Mouse (Mus musculus) myocyte (in vitro differentiated cells): ENCODE measurements around the gene AW146154. TPM values are rescaled to one million over a fixed set of nuclear protein-coding genes. Genes with fewer than 3 reads are reported as not detected.

Source experiments
- H3K27me3 ChIP-seq: one replicate; pipeline ENCODE4 v1.6.1; 2011; ENCODE audit not compliant: control insufficient read depth, insufficient read depth, insufficient read length
- H3K36me3 ChIP-seq: one replicate; pipeline ENCODE4 v1.6.1; 2011; ENCODE audit not compliant: control insufficient read depth, insufficient read depth
- H3K4me2 ChIP-seq: one replicate; pipeline ENCODE4 v1.6.1; 2011; ENCODE audit warnings: low read depth, control low read depth
- H3K4me3 ChIP-seq: one replicate; pipeline ENCODE4 v1.5.1; 2011; ENCODE audit warnings: mild to moderate bottlenecking, control low read depth, moderate library complexity
- H3K79me2 ChIP-seq: one replicate; pipeline ENCODE4 v1.6.1; 2011; ENCODE audit not compliant: control insufficient read depth, insufficient read depth
- H3ac ChIP-seq: one replicate; pipeline ENCODE4 v1.6.1; 2011; ENCODE audit not compliant: control insufficient read depth, insufficient read length
- CEBPB ChIP-seq: IDR thresholded peaks from 2 replicates; pipeline ENCODE4 v1.6.1; 2011; ENCODE audit warnings: mild to moderate bottlenecking, moderate library complexity; ENCODE audit not compliant: poor library complexity, insufficient read depth, severe bottlenecking
- E2F4 ChIP-seq: IDR thresholded peaks from one replicate; pipeline ENCODE4 v1.6.1; 2011; ENCODE audit warnings: mild to moderate bottlenecking, control low read depth, moderate library complexity; ENCODE audit not compliant: insufficient read depth
- MAX ChIP-seq: IDR thresholded peaks from one replicate; pipeline ENCODE4 v1.6.1; 2011; ENCODE audit warnings: low read depth, mild to moderate bottlenecking, control low read depth
- MYOD1 ChIP-seq, 3 experiments: IDR thresholded peaks; one replicate each; pipeline ENCODE4 v1.6.1; 2011; ENCODE audit warnings: control low read depth in 2 of 3, low read depth in 2 of 3, mild to moderate bottlenecking in 2 of 3, moderate library complexity in 1 of 3; ENCODE audit not compliant: insufficient read length in 2 of 3, control insufficient read depth in 1 of 3
- MYOG ChIP-seq, 3 experiments: IDR thresholded peaks; one replicate each; pipeline ENCODE4 v1.6.1; 2011; ENCODE audit warnings: control low read depth in 2 of 3, low read depth in 2 of 3, mild to moderate bottlenecking in 2 of 3; ENCODE audit not compliant: insufficient read length in 2 of 3, control insufficient read depth in 1 of 3, insufficient read depth in 1 of 3
- POLR2A ChIP-seq: IDR thresholded peaks from one replicate; pipeline ENCODE4 v1.6.1; 2011; ENCODE audit warnings: low read depth, mild to moderate bottlenecking, control low read depth, moderate library complexity; ENCODE audit not compliant: insufficient read length
- POLR2AphosphoS2 ChIP-seq: IDR thresholded peaks from one replicate; pipeline ENCODE4 v1.6.1; 2011; ENCODE audit warnings: low read depth, control low read depth; ENCODE audit not compliant: insufficient read length
- REST ChIP-seq: IDR thresholded peaks from one replicate; pipeline ENCODE4 v1.6.1; 2011; ENCODE audit warnings: mild to moderate bottlenecking, control low read depth, moderate library complexity; ENCODE audit not compliant: insufficient read depth, insufficient read length
- SRF ChIP-seq: IDR thresholded peaks from one replicate; pipeline ENCODE4 v1.6.1; 2011; ENCODE audit warnings: low read depth; ENCODE audit not compliant: control insufficient read depth, insufficient read length
- TCF12 ChIP-seq: IDR thresholded peaks from one replicate; pipeline ENCODE4 v1.6.1; 2011; ENCODE audit warnings: mild to moderate bottlenecking, control low read depth; ENCODE audit not compliant: poor library complexity, insufficient read depth, severe bottlenecking
- TCF3 ChIP-seq: IDR thresholded peaks from one replicate; pipeline ENCODE4 v1.6.1; 2011; ENCODE audit warnings: low read depth, control low read depth; ENCODE audit not compliant: insufficient read length
- USF1 ChIP-seq: IDR thresholded peaks from one replicate; pipeline ENCODE4 v1.6.1; 2011; ENCODE audit warnings: low read depth, mild to moderate bottlenecking, control low read depth, moderate library complexity
- polyA plus RNA-seq: library from polyadenylated mRNA; unstranded; fragments of >200 nt; fragmentation: generic; extraction: Trizol; gene quantifications from one replicate; pipeline ENCODE4 v1.2.1, GENCODE M21; 2012; ENCODE audit warnings: missing spikeins

The AW146154 gene
- polyA plus RNA-seq = 0.59 TPM

GRCm38 (mm10) chr7:41499389-41500049, at the start of gene AW146154, which contains the start of gene Gm20449:
TSS of gene AW146154 (minus strand) at chr7:41499890.
TSS of gene Gm20449 (minus strand) at chr7:41499417.
- H3K4me3 ChIP-seq = peak within 1 kb of the TSS; percentile 48
- H3K79me2 ChIP-seq = no peaks in the 10 kb centered on the region
- no peak for TF ChIP-seq REST
- TF ChIP-seq POLR2A = no peak
- no peak for TF ChIP-seq SRF
- TF ChIP-seq MYOG (IDR thresholded peaks at IDR 0.05; ENCODE audit: control insufficient read depth in 1 of 3, insufficient read depth in 1 of 3, insufficient read length in 2 of 3, low read depth in 2 of 3) = no peak
- TF ChIP-seq MYOD1 (IDR thresholded peaks at IDR 0.05; ENCODE audit: control insufficient read depth in 1 of 3, insufficient read length in 2 of 3, low read depth in 2 of 3) = no peak
- TF ChIP-seq TCF3 = no peak
- no peak for TF ChIP-seq TCF12
- TF ChIP-seq USF1 = no peak
- TF ChIP-seq MAX = no peak
- no peak for TF ChIP-seq POLR2AphosphoS2
- no peak for TF ChIP-seq E2F4
- TF ChIP-seq CEBPB = no peak
- no peaks in the 10 kb centered on the region for H3K27me3 ChIP-seq
- no peaks in the 10 kb centered on the region for H3K36me3 ChIP-seq
- H3K4me2 ChIP-seq = peak within 1 kb of the TSS; percentile 90
- no peak within 1 kb of the TSS for H3ac ChIP-seq

GRCm38 (mm10) chr7:41512672-41513071, 13.0 kb upstream of the AW146154 start:
- Histone ChIP-seq H3K4me3 (no peak overlapping the region), H3K27me3 (no peaks in the 10 kb centered on the region), H3K36me3 (no peaks in the 10 kb centered on the region), H3ac (no peak overlapping the region), H3K4me2 (no peak overlapping the region), H3K79me2 (no peaks in the 10 kb centered on the region)
- no peak for TF ChIP-seq REST
- TF ChIP-seq MAX = no peak
- TF ChIP-seq CEBPB = no peak
- no peak for TF ChIP-seq MYOD1 (IDR thresholded peaks at IDR 0.05; ENCODE audit: control insufficient read depth in 1 of 3, insufficient read length in 2 of 3, low read depth in 2 of 3)
- no peak for TF ChIP-seq E2F4
- no peak for TF ChIP-seq MYOG (IDR thresholded peaks at IDR 0.05; ENCODE audit: control insufficient read depth in 1 of 3, insufficient read depth in 1 of 3, insufficient read length in 2 of 3, low read depth in 2 of 3)
- no peak for TF ChIP-seq POLR2AphosphoS2
- TF ChIP-seq USF1 = no peak
- TF ChIP-seq TCF3 = no peak
- no peak for TF ChIP-seq SRF
- TF ChIP-seq TCF12 = no peak
- TF ChIP-seq POLR2A = no peak

- TF ChIP-seq POLR2A = no peak
- TF ChIP-seq CEBPB = no peak
- no peak for TF ChIP-seq USF1
- no peak for TF ChIP-seq MYOG (IDR thresholded peaks at IDR 0.05; ENCODE audit: control insufficient read depth in 1 of 3, insufficient read depth in 1 of 3, insufficient read length in 2 of 3, low read depth in 2 of 3)
- no peak for TF ChIP-seq SRF
- TF ChIP-seq MYOD1 (IDR thresholded peaks at IDR 0.05; ENCODE audit: control insufficient read depth in 1 of 3, insufficient read length in 2 of 3, low read depth in 2 of 3) = no peak
- TF ChIP-seq POLR2AphosphoS2 = no peak
- no peak for TF ChIP-seq TCF12
- no peak for TF ChIP-seq TCF3
- Histone ChIP-seq H3K27me3 (no peaks in the 10 kb centered on the region), H3ac (no peak overlapping the region), H3K36me3 (no peaks in the 10 kb centered on the region), H3K4me3 (no peak overlapping the region), H3K4me2 (no peak overlapping the region), H3K79me2 (no peaks in the 10 kb centered on the region)
Measured at GRCm38 (mm10) chr7:41512207-41512606, 12.5 kb upstream of the AW146154 start.

- H3ac ChIP-seq = no peak overlapping the region
- H3K4me3 ChIP-seq = no peak overlapping the region
- no peaks in the 10 kb centered on the region for H3K79me2 ChIP-seq
- TF ChIP-seq TCF12 (no peak), REST (no peak), USF1 (no peak), MAX (no peak), CEBPB (no peak), SRF (no peak), MYOG (IDR thresholded peaks at IDR 0.05; ENCODE audit: control insufficient read depth in 1 of 3, insufficient read depth in 1 of 3, insufficient read length in 2 of 3, low read depth in 2 of 3) (no peak), POLR2A (no peak), MYOD1 (IDR thresholded peaks at IDR 0.05; ENCODE audit: control insufficient read depth in 1 of 3, insufficient read length in 2 of 3, low read depth in 2 of 3) (no peak), E2F4 (no peak), TCF3 (no peak), POLR2AphosphoS2 (no peak)
- H3K4me2 ChIP-seq = no peak overlapping the region
- H3K36me3 ChIP-seq = no peaks in the 10 kb centered on the region
- H3K27me3 ChIP-seq = no peaks in the 10 kb centered on the region
Measured at GRCm38 (mm10) chr7:41502402-41502801, 2.7 kb upstream of the AW146154 start.
